Mouse (Mus musculus): ENCODE measurements around the gene Aagab. TPM values are rescaled to one million over a fixed set of nuclear protein-coding genes. Genes with fewer than 3 reads are reported as not detected.

The Aagab gene
- polyA plus RNA-seq, 1 experiment, result 16.2 TPM

DNA sequence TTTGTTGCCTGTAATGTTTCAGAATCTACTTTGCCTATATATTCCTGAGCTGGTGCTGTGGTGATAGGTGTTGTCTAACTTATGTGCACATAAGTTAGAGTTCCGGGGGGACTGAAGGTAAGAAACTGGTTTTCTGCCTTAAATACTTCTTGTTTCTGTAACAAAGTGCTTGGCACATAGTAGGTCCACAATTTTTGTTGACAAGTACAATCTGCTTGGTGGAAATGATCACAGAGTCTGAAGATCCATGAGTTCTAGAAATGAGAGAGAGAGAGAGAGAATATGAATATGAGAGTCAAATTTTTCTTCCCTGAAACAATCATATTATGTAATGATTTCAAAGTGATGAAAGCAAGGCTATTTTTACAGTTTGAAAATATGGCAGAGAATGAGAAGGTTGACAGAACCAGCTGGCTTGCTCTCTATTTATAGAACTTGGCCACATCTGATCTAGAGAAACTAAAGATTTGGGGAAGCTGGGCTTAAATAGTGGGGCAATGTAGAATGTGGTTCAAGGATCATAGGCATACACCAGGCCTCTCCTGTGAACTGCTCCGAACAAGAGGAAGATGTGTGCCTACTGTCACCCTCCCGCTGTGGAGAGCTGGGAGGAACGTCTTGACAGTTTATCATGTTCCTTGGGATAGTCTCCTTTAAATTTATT, 39.7 kb downstream of the Aagab start:
- H3K27ac ChIP-seq (ENCODE audit: insufficient read depth, low read length), result no peak overlapping the region
- no peak overlapping the region for H3K4me3 ChIP-seq (ENCODE audit: insufficient read depth, low read length)
- TF ChIP-seq CTCF (IDR thresholded peaks at IDR 0.05; ENCODE audit: borderline replicate concordance, insufficient read depth, low read length), result no peak
- TF ChIP-seq POLR2A (IDR thresholded peaks at IDR 0.05; ENCODE audit: low read depth, low read length), result no peak
- no peaks in the 10 kb centered on the region for H3K4me1 ChIP-seq (ENCODE audit: control insufficient read depth, insufficient read depth, low read length)

DNA sequence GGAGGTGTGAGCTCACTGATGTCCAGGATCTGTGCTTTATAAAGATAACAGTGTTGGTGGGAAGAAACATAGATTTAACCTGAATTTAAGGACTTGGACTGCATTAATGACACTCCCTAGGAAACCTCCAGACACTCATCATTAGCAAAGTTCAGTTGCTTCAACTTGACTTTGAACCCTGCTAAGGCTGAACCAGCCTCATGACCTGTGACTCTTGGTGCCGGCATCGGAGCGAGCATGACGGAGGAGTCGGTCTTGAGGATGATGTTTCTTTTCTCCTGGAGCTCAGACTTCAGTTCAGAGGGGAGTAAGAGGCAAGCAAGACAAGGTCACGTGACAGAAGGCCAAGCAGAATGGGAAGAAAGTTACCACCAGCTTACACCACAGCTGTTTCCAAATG, 41.6 kb downstream of the Aagab start:
- TF ChIP-seq CTCF (IDR thresholded peaks at IDR 0.05; ENCODE audit: borderline replicate concordance, insufficient read depth, low read length) (no peak), POLR2A (IDR thresholded peaks at IDR 0.05; ENCODE audit: low read depth, low read length) (no peak)
- Histone ChIP-seq H3K27ac (ENCODE audit: insufficient read depth, low read length) (no peak overlapping the region), H3K4me1 (ENCODE audit: control insufficient read depth, insufficient read depth, low read length) (no peaks in the 10 kb centered on the region), H3K4me3 (ENCODE audit: insufficient read depth, low read length) (no peak overlapping the region)

- no peak for TF ChIP-seq CTCF (IDR thresholded peaks at IDR 0.05; ENCODE audit: borderline replicate concordance, insufficient read depth, low read length)
- TF ChIP-seq POLR2A (IDR thresholded peaks at IDR 0.05; ENCODE audit: low read depth, low read length), result no peak
- H3K27ac ChIP-seq (ENCODE audit: insufficient read depth, low read length), result no peak overlapping the region
- H3K4me1 ChIP-seq (ENCODE audit: control insufficient read depth, insufficient read depth, low read length), result no peaks in the 10 kb centered on the region
- H3K4me3 ChIP-seq (ENCODE audit: insufficient read depth, low read length), result no peak overlapping the region
These were observed 42.6 kb downstream of the Aagab start for GRCm38 (mm10) chr9:63645084-63645483.

GRCm38 (mm10) chr9:63647581-63648519, 45.4 kb downstream of the Aagab start:
- Histone ChIP-seq H3K4me1 (ENCODE audit: control insufficient read depth, insufficient read depth, low read length) (peaks cover 11% of the 10 kb centered on the region), H3K4me3 (ENCODE audit: insufficient read depth, low read length) (no peak overlapping the region), H3K27ac (ENCODE audit: insufficient read depth, low read length) (no peak overlapping the region)
- TF ChIP-seq CTCF (IDR thresholded peaks at IDR 0.05; ENCODE audit: borderline replicate concordance, insufficient read depth, low read length) (no peak), POLR2A (IDR thresholded peaks at IDR 0.05; ENCODE audit: low read depth, low read length) (no peak)

- Histone ChIP-seq H3K4me3 (ENCODE audit: insufficient read depth, low read length) (no peak overlapping the region), H3K27ac (ENCODE audit: insufficient read depth, low read length) (no peak overlapping the region), H3K4me1 (ENCODE audit: control insufficient read depth, insufficient read depth, low read length) (peaks cover 11% of the 10 kb centered on the region)
- TF ChIP-seq POLR2A (IDR thresholded peaks at IDR 0.05; ENCODE audit: low read depth, low read length), result no peak
- no peak for TF ChIP-seq CTCF (IDR thresholded peaks at IDR 0.05; ENCODE audit: borderline replicate concordance, insufficient read depth, low read length)
These were observed 46.1 kb downstream of the Aagab start for GRCm38 (mm10) chr9:63648520-63648918.

- TF ChIP-seq CTCF (IDR thresholded peaks at IDR 0.05; ENCODE audit: borderline replicate concordance, insufficient read depth, low read length), result peak; percentile 20; the same call in 1 of the 2 replicates
- TF ChIP-seq POLR2A (IDR thresholded peaks at IDR 0.05; ENCODE audit: low read depth, low read length), result no peak
- H3K27ac ChIP-seq (ENCODE audit: insufficient read depth, low read length), result no peak overlapping the region
- peaks cover 11% of the 10 kb centered on the region for H3K4me1 ChIP-seq (ENCODE audit: control insufficient read depth, insufficient read depth, low read length)
- H3K4me3 ChIP-seq (ENCODE audit: insufficient read depth, low read length), result no peak overlapping the region
These were observed 47.5 kb downstream of the Aagab start for GRCm38 (mm10) chr9:63649841-63650545.

GRCm38 (mm10) chr9:63650905-63651304, 48.4 kb downstream of the Aagab start:
- Histone ChIP-seq H3K4me3 (ENCODE audit: insufficient read depth, low read length) (no peak overlapping the region), H3K4me1 (ENCODE audit: control insufficient read depth, insufficient read depth, low read length) (peaks cover 11% of the 10 kb centered on the region), H3K27ac (ENCODE audit: insufficient read depth, low read length) (peak overlapping the region; percentile 57)
- no peak for TF ChIP-seq POLR2A (IDR thresholded peaks at IDR 0.05; ENCODE audit: low read depth, low read length)
- TF ChIP-seq CTCF (IDR thresholded peaks at IDR 0.05; ENCODE audit: borderline replicate concordance, insufficient read depth, low read length), result no peak

GRCm38 (mm10) chr9:63651594-63651993, 49.1 kb downstream of the Aagab start:
- H3K4me3 ChIP-seq (ENCODE audit: insufficient read depth, low read length), result no peak overlapping the region
- peaks cover 11% of the 10 kb centered on the region for H3K4me1 ChIP-seq (ENCODE audit: control insufficient read depth, insufficient read depth, low read length)
- TF ChIP-seq CTCF (IDR thresholded peaks at IDR 0.05; ENCODE audit: borderline replicate concordance, insufficient read depth, low read length) (no peak), POLR2A (IDR thresholded peaks at IDR 0.05; ENCODE audit: low read depth, low read length) (no peak)
- H3K27ac ChIP-seq (ENCODE audit: insufficient read depth, low read length), result peak overlapping the region; percentile 57

DNA sequence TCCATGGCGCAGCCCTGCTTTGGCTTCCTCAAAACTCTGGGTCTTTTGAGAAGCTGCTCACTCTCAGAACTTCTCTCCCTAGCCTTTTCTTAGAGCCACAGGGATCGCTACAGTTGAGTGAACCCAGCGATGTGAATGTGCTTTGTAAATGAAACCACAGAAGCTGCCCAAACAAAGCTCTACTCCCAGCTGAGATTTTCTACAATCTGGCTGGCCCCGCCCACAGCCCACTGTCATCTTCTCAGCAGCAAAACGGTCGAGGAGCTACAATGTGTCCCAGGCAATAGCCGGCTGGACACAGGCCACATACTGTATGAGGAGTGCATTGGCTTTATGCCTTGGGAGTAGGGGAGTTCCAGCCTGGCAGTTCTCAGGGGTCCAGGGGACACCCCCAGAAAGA, 51.2 kb downstream of the Aagab start:
- Histone ChIP-seq H3K4me3 (ENCODE audit: insufficient read depth, low read length) (no peak overlapping the region), H3K4me1 (ENCODE audit: control insufficient read depth, insufficient read depth, low read length) (peaks cover 19% of the 10 kb centered on the region), H3K27ac (ENCODE audit: insufficient read depth, low read length) (no peak overlapping the region)
- no peak for TF ChIP-seq POLR2A (IDR thresholded peaks at IDR 0.05; ENCODE audit: low read depth, low read length)
- TF ChIP-seq CTCF (IDR thresholded peaks at IDR 0.05; ENCODE audit: borderline replicate concordance, insufficient read depth, low read length), result no peak
